Mouse (Mus musculus) ES-Bruce4 (cell line): Measurements from ENCODE around the gene Hoxb9.

Experiments used
- CTCF ChIP-seq: IDR thresholded peaks from one replicate; pipeline ENCODE4 v1.8.1; 2011; ENCODE audit warnings: low read depth, low read length
- POLR2A ChIP-seq: IDR thresholded peaks from one replicate; pipeline ENCODE4 v1.8.1; 2011; ENCODE audit warnings: low read length; ENCODE audit not compliant: insufficient read depth

DNA sequence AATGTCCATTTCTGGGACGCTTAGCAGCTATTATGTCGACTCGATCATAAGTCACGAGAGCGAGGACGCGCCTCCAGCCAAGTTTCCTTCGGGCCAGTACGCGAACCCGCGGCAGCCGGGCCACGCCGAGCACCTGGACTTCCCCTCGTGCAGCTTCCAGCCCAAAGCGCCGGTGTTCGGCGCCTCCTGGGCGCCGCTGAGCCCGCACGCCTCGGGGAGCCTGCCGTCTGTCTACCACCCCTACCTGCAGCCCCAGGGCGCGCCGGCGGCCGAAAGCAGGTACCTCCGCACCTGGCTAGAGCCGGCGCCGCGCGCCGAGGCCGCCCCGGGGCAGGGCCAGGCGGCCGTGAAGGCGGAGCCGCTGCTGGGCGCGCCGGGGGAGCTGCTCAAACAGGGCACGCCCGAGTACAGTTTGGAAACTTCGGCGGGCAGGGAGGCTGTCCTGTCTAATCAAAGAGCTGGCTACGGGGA lies 319 bp downstream of the Hoxb9 start:
- no peak for TF ChIP-seq CTCF
- TF ChIP-seq POLR2A, result no peak
